Mouse (Mus musculus) brown adipose tissue, adult 24 weeks (tissue): ENCODE data around the gene Scn7a. TPM values are rescaled to one million over a fixed set of nuclear protein-coding genes. Genes with fewer than 3 reads are reported as not detected.

ENCODE experiments used
- H3K27ac ChIP-seq: fragments of 200-500 bp; replicated peaks from 2 replicates; pipeline ENCODE4 v1.5.1; 2012; ENCODE audit warnings: low read depth, mild to moderate bottlenecking, low read length
- H3K4me1 ChIP-seq: fragments of 200-500 bp; 2 replicates; pipeline ENCODE4 v1.6.1; 2012; ENCODE audit warnings: low read length, mixed read lengths; ENCODE audit not compliant: control insufficient read depth, insufficient read depth, insufficient read length
- H3K4me3 ChIP-seq: fragments of 200-500 bp; 2 replicates; pipeline ENCODE4 v1.5.1; 2012; ENCODE audit warnings: low read depth, mild to moderate bottlenecking, low read length, moderate library complexity; ENCODE audit not compliant: insufficient read depth
- polyA plus RNA-seq: library from polyadenylated mRNA; stranded (reverse); fragments of >200 nt; gene quantifications from 2 replicates; pipeline ENCODE4 v1.2.4, GENCODE M21; 2012; ENCODE audit not compliant: missing spikeins, insufficient read depth, insufficient read length

Gene Scn7a
- polyA plus RNA-seq, 1 experiment = 11.6 TPM

DNA sequence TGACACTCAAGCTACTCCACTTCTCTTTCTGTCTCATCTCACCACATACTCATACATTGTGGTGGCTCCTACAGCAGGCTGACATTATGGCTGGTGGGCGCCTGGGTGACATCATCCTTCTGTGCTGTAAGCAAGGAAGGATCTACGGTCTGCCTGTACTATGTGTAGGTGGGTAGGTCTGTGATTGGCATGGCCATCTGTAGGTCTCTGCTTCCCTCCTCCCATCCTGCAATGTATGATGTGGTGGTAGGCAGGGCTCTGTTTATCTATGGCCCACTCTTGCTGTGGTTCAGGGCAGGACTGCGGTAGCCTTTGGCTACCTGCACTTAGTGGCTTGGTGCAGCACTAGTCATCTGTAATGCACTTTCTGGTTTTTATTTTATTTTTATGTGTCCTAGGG lies 128.3 kb downstream of the Scn7a start:
- Histone ChIP-seq H3K4me3 (no peak overlapping the region), H3K4me1 (no peaks in the 10 kb centered on the region), H3K27ac (no peak overlapping the region)

DNA sequence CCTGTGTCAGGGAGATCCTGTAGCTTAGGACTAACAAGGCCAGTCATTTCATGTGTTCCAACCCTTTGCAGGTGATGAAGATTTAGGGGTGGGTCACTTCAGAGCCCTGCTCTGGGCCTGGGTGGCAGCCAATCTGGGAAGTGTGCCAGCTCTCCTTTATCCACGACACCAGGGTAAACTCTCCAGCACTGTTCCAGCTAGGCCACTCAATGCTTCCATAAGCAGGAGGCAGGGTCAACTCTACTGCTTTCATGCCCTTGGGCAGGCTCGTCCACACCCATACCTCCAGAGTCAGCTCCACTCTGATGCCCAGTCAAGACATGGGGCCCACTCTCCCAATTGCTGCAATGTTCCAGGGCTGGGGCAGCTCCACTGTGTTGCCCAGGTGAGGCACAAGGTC lies 129.3 kb downstream of the Scn7a start:
- Histone ChIP-seq H3K4me1 (no peaks in the 10 kb centered on the region), H3K27ac (no peak overlapping the region), H3K4me3 (no peak overlapping the region)

DNA sequence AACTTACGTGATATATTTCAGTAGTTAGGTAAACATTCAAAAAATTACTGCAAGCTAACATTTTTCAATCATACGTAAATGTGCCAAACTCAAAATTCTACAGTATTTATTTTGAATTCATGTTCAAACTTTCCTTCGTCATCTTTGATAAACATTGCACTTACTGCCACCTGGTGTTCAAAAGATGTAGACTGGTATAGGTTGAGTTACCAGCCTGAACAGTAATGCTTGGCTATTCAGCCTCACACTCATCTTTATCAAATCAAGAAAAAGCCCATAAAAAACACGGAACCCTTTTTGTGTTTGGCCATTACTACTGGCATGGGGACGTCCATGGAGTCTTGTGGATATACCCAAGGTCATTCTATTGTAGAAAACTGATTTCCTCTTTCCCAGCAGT lies 140.3 kb downstream of the Scn7a start:
- no peak overlapping the region for H3K4me3 ChIP-seq
- H3K27ac ChIP-seq = no peak overlapping the region
- no peaks in the 10 kb centered on the region for H3K4me1 ChIP-seq

DNA sequence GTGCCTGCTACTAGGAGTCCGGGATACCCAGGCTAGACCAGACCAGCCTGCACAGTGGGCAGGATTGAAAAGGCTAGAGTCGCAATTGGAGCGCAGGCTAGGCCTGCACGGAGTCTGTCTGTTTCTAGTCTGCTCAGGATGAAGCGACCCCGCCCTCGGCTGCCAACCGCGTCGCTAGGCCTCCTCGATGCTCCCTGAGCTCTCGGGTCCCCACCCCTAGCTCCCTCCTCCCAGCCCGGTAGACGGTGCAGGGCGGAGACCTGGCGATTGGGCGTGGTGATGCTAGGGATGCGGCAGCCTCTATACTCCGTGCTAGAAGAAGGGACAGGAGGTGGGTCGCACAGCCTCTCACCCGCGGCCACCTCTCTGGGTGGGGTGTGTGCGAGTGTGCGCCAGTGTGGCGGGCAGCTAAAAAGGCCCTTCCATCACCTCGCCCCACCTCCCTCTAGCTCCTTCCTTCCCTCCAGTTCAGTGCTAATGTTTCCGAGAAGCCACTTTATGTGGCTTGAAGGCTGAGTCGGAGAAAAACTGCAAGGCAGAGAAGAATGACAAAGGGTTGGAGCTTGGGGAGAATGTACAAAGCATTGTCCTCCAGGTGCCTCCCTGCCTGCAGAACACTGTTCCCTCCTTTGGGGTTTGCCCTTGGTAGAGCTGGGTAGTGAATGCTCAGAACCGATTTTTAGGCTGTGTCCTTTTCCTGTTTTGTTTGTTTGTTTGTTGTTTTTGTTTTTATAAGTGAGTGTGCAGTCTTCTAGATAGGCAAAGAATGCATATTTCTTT lies 149.9 kb downstream of the Scn7a start, which contains the start of gene Scn9a:
Gene Scn9a, minus strand, starts transcription at position 383 of the 780 bp plus-strand sequence.
- H3K27ac ChIP-seq = no peak within 1 kb of the TSS
- no peaks in the 10 kb centered on the region for H3K4me1 ChIP-seq
- no peak within 1 kb of the TSS for H3K4me3 ChIP-seq

DNA sequence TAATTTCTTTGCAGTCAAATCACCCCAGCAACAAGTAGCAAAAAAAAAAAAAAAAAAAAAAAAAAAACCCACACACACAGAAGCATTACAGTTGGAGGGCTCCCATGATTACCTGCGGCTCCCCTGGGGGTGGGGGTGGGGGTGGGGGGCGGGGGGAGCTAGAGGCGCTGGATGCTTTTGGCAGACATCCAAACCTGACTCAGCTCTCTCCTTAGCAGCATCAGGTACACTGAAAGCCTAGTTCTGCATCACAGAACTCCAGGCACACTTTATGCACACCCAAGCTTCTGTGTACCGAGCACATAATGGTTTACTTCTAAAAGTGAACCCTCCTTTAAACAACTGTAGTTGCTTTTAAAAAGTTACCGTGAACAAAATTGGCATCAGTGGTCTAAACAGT lies 152.0 kb downstream of the Scn7a start:
- no peak overlapping the region for H3K4me3 ChIP-seq
- H3K27ac ChIP-seq = no peak overlapping the region
- H3K4me1 ChIP-seq = no peaks in the 10 kb centered on the region

Other genes with a start within 250 kb of the Scn7a start
- not detected in 2 replicates for gene Scn9a, start 150.0 kb downstream of the Scn7a start, polyA plus RNA-seq